Mouse (Mus musculus) midbrain, postnatal 0 days (tissue): Measurements from ENCODE around the gene Tmeff2. TPM values are rescaled to one million over a fixed set of nuclear protein-coding genes. Genes with fewer than 3 reads are reported as not detected.
A peak's percentile ranks its signal among the peaks of the same experiment; 100 is the strongest.

Source experiments
- ATAC-seq: fragments of 200-750 bp; cut with Nextera tagmentation; 2 replicates; pipeline ENCODE4 v1.8.0; 2017; ENCODE audit warnings: moderate number of reproducible peaks, mild to moderate bottlenecking, moderate TSS enrichment, moderate library complexity; ENCODE audit not compliant: low FRiP score
- DNase-seq: peaks from one replicate; pipeline ENCODE4 v3.0.0-alpha.2; 2015; ENCODE audit warnings: low spot score
- H3K27ac ChIP-seq: fragments of 300-500 bp; sonication (generic); 2 replicates; pipeline ENCODE4 v1.5.1; 2014; ENCODE audit warnings: low read depth, mild to moderate bottlenecking, low read length, mixed read lengths
- H3K27me3 ChIP-seq: fragments of 300-500 bp; sonication (generic); 2 replicates; pipeline ENCODE4 v1.6.1; 2014; ENCODE audit warnings: low read length, control low read depth, mixed read lengths; ENCODE audit not compliant: insufficient read depth
- H3K36me3 ChIP-seq: fragments of 300-500 bp; sonication (generic); 2 replicates; pipeline ENCODE4 v1.6.1; 2014; ENCODE audit warnings: low read length, control low read depth, mixed read lengths; ENCODE audit not compliant: insufficient read depth
- H3K4me1 ChIP-seq: fragments of 300-500 bp; sonication (generic); 2 replicates; pipeline ENCODE4 v1.6.1; 2014; ENCODE audit warnings: mild to moderate bottlenecking, control low read depth, antibody characterized with exemption, low read length, mixed read lengths; ENCODE audit not compliant: insufficient read depth
- H3K4me2 ChIP-seq: fragments of 300-500 bp; sonication (generic); 2 replicates; pipeline ENCODE4 v1.6.1; 2014; ENCODE audit warnings: low read depth, mild to moderate bottlenecking, low read length, mixed read lengths; ENCODE audit not compliant: poor library complexity, severe bottlenecking
- H3K4me3 ChIP-seq: fragments of 300-500 bp; sonication (generic); 2 replicates; pipeline ENCODE4 v1.5.1; 2014; ENCODE audit warnings: low read depth, mild to moderate bottlenecking, low read length, moderate library complexity
- H3K9ac ChIP-seq: fragments of 300-500 bp; sonication (generic); replicated peaks from 2 replicates; pipeline ENCODE4 v1.6.1; 2014; ENCODE audit warnings: mild to moderate bottlenecking, low read length, moderate library complexity, mixed read lengths; ENCODE audit not compliant: poor library complexity, severe bottlenecking
- H3K9me3 ChIP-seq: fragments of 300-500 bp; sonication (generic); 2 replicates; pipeline ENCODE4 v1.6.1; 2016; ENCODE audit warnings: low read length, control low read depth
- CTCF ChIP-seq: IDR thresholded peaks from 2 replicates; pipeline ENCODE4 v1.5.1; 2016; ENCODE audit warnings: antibody characterized with exemption, mild to moderate bottlenecking
- WGBS: fragments of 180-500 bp; shearing (Covaris S2); extraction: QIAGEN DNeasy Blood & Tissue Kit; methylation state at CpG from one replicate; pipeline ENCODE4 v1.1.7; 2014; 5-methylcytosine and 5-hydroxymethylcytosine counted together
- polyA plus RNA-seq: library from polyadenylated mRNA; unstranded; fragments of >200 nt; fragmentation: Nextera tagmentation; extraction: Ambion mirVana; gene quantifications from 2 replicates; pipeline ENCODE4 v1.2.1, GENCODE M21; 2015
- total RNA-seq: library from RNA; depleted of rRNA; stranded (reverse); fragments of >200 nt; gene quantifications from 2 replicates; pipeline ENCODE4 v1.2.3, GENCODE M21; 2014

Gene Tmeff2
- total and polyA plus RNA-seq, 2 experiments from 2014 or later, result 49.3 to 80.1 TPM

GRCm38 (mm10) chr1:50990661-50991060, 90.2 kb downstream of the Tmeff2 start:
- ATAC-seq (no peak), DNase-seq (no peak)
- Histone ChIP-seq H3K4me3 (no peak overlapping the region), H3K9me3 (no peaks in the 10 kb centered on the region), H3K4me2 (no peak overlapping the region), H3K27ac (no peak overlapping the region), H3K36me3 (no peaks in the 10 kb centered on the region), H3K4me1 (no peaks in the 10 kb centered on the region), H3K9ac (no peak overlapping the region), H3K27me3 (no peaks in the 10 kb centered on the region)
- WGBS, result 58% methylated on average over 2 of the region's 2 CpGs
- no peak for TF ChIP-seq CTCF

- no peak for TF ChIP-seq CTCF
- no peaks in the 10 kb centered on the region for H3K36me3 ChIP-seq
- no peaks in the 10 kb centered on the region for H3K27me3 ChIP-seq
- H3K4me3 ChIP-seq, result no peak overlapping the region
- H3K27ac ChIP-seq, result no peak overlapping the region
- H3K9me3 ChIP-seq, result no peaks in the 10 kb centered on the region
- H3K4me2 ChIP-seq, result no peak overlapping the region
- ATAC-seq (no peak), DNase-seq (no peak)
- no peaks in the 10 kb centered on the region for H3K4me1 ChIP-seq
- 87% methylated on average over 1 of the region's 1 CpGs for WGBS
- H3K9ac ChIP-seq, result no peak overlapping the region
These were observed 94.1 kb downstream of the Tmeff2 start for GRCm38 (mm10) chr1:50994505-50994904.

GRCm38 (mm10) chr1:50999793-51000192, 99.3 kb downstream of the Tmeff2 start:
- DNase-seq (no peak), ATAC-seq (no peak)
- Histone ChIP-seq H3K27me3 (no peaks in the 10 kb centered on the region), H3K27ac (no peak overlapping the region), H3K9ac (no peak overlapping the region), H3K36me3 (no peaks in the 10 kb centered on the region), H3K4me2 (no peak overlapping the region), H3K4me3 (no peak overlapping the region), H3K9me3 (no peaks in the 10 kb centered on the region), H3K4me1 (no peaks in the 10 kb centered on the region)
- WGBS, result 90% methylated on average over 3 of the region's 3 CpGs
- no peak for TF ChIP-seq CTCF

- ATAC-seq (no peak), DNase-seq (no peak)
- no peaks in the 10 kb centered on the region for H3K9me3 ChIP-seq
- no peak overlapping the region for H3K9ac ChIP-seq
- no peaks in the 10 kb centered on the region for H3K4me1 ChIP-seq
- no peaks in the 10 kb centered on the region for H3K27me3 ChIP-seq
- 61% methylated on average over 3 of the region's 3 CpGs for WGBS
- H3K4me2 ChIP-seq, result no peak overlapping the region
- no peaks in the 10 kb centered on the region for H3K36me3 ChIP-seq
- no peak overlapping the region for H3K4me3 ChIP-seq
- no peak for TF ChIP-seq CTCF
- no peak overlapping the region for H3K27ac ChIP-seq
These were observed 107.9 kb downstream of the Tmeff2 start for GRCm38 (mm10) chr1:51008344-51008743.

GRCm38 (mm10) chr1:51040249-51040648, 139.8 kb downstream of the Tmeff2 start:
- H3K36me3 ChIP-seq, result 0 out of 2 replicates have a peak, but pooled peaks cover 2% of the 10 kb centered on the region
- no peak for TF ChIP-seq CTCF
- DNase-seq (peak; percentile 47), ATAC-seq (no peak)
- WGBS, result 72% methylated on average over 5 of the region's 5 CpGs
- no peak overlapping the region for H3K9ac ChIP-seq
- no peak overlapping the region for H3K4me3 ChIP-seq
- H3K4me1 ChIP-seq, result 0 out of 2 replicates have a peak, but pooled peaks cover 3% of the 10 kb centered on the region
- H3K9me3 ChIP-seq, result no peaks in the 10 kb centered on the region
- H3K4me2 ChIP-seq, result no peak overlapping the region
- H3K27ac ChIP-seq, result no peak overlapping the region
- no peaks in the 10 kb centered on the region for H3K27me3 ChIP-seq

- no peak overlapping the region for H3K4me2 ChIP-seq
- no peaks in the 10 kb centered on the region for H3K4me1 ChIP-seq
- H3K9me3 ChIP-seq, result no peaks in the 10 kb centered on the region
- DNase-seq, result no peak
- 56% methylated on average over 7 of the region's 7 CpGs for WGBS
- peak overlapping the region; percentile 62 for H3K27ac ChIP-seq
- H3K4me3 ChIP-seq, result no peak overlapping the region
- ATAC-seq, result peak; percentile 34; the same call in 1 of the 2 replicates
- H3K27me3 ChIP-seq, result no peaks in the 10 kb centered on the region
- TF ChIP-seq CTCF, result no peak
- H3K9ac ChIP-seq, result no peak overlapping the region
- no peaks in the 10 kb centered on the region for H3K36me3 ChIP-seq
These were observed 144.4 kb downstream of the Tmeff2 start for GRCm38 (mm10) chr1:51044810-51045209.
